Mouse (Mus musculus) cerebellum, adult 11-12 months (tissue): Measurements from ENCODE around the gene Btbd9.
A peak's percentile ranks its signal among the peaks of the same experiment; 100 is the strongest.

Experiments
- DNase-seq: peaks from one replicate; pipeline ENCODE4 v3.0.0; 2022

The Btbd9 gene

DNA sequence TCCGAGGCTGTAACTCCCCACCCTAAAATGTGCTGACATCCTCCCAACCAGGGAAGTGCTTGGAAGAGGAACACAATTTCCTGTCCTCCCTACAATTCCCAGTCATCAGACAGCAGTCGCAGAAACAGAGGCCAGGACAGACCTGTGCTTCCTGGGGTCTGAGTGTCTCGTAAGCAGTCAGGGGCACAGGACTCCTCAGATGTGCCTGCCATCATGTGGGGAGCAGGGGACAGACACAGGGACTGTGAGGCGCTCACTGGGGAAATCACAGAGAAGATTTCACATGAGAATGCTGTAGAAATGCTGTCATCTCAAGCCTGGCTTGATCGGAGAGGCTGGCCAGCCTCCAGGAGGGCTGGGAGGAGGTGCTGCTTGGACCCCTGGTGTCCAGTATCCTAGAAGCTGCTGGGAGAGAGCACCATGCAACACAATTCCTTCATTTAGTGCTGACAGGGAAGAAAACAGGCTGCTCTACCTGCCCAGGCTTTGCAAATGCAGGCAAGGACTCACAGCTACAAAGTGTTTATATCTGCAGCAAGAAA, 308.8 kb downstream of the Btbd9 start:
- DNase-seq, result no peak

DNA sequence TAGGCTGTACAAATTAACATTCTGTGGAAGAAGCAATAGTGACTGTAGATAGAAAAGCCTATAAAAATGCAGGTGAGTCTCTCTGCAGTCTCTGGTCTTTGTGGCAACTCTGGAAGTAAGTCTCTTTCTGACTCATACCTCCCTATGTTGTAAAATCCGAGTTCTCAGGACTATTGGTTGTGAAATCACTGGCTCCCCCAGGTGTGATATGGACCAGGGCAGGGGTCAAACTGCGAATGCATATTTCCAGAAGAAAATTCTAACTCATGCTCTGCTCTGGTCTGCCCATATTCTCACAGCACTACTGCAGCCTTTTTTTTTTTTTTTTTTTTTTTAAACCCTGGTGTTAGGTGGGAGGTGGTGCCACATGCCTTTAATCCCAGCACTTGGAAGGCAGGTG, 312.8 kb downstream of the Btbd9 start:
- no peak for DNase-seq

DNA sequence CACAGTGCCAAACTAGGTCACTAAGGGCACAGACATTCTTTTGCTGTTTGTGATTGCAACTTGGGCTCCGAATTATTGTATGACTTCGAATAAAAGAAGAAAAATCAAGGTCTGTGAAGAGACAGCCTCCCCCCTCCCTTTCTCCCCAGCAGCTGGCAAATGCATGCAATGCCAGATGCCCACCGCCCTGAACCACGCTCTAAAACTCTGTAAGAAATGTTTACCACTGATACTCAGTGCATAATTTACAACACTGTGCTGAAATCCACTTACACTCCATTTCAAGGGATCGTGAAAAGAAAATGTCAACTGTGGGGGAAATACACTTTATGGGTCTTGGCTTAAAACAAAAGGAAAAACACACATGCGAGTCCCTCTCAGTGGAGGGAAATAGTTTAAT, 313.3 kb downstream of the Btbd9 start:
- no peak for DNase-seq

DNA sequence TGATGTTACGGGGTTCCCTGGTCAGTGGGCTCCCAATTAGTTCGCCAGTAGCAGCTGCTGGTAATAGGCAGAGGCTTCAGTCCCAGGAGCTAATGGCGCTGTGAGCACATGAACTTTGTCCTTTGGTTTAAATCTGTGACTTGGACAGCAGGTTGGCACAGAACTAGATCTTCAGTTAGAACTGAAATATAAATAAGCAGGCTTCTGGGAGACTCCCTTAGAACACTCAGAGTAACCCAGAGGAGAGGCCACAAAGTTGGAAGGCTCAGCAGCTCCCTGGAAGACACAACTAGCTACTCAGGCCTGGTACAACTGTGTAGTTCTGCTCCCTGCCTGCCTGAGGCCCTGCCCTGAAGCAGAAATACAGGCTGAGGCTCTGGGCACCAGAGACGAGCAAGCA, 313.8 kb downstream of the Btbd9 start:
- no peak for DNase-seq

DNA sequence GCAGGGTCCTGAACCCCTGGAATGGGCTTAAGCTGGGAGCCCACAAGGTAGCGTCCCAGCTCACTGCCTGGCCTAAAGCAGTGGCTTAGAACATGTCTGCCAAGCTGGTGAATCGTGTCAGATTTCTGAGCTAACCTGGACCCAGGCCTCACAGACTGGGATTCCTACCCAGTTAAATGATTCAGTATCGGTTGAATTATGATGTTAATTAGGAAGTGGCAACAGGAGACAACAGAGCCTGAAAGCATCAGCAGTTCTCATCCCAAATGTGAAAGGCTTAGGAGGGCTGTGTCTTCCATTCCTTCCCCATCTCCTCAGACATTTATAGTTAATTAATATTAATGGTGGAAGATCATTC, 314.3 kb downstream of the Btbd9 start:
- DNase-seq, result no peak

DNA sequence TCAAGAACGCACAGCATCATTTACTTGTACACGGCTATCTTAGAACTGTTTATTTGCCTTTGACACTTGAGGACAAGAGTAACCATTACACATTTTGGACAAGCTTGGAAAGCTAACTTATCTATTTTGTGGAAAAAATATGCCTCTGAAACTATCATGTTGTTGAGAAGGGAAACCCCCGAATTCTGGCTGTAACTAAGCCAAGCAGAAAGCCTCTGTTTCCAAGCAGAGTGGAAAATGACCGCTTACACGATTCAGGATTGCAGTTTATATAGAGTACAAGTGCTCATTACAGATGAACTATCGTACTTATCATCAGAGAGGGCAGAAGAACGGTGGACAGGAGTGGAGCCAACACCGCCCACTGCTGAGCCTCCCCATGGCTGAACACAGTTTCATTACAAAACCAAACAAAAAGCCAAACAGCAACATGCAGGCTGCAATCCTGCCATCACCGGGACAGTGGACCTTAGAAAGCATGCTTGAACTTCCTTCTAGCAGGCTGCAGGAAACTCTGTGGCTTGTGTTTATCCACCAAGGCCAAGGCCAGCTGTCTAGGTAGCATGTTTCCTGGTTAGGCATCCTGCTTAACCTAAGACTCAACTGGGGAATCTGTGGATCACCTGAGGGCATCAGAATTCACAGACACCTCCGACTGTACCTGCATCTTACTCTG, 314.8 kb downstream of the Btbd9 start:
- no peak for DNase-seq

DNA sequence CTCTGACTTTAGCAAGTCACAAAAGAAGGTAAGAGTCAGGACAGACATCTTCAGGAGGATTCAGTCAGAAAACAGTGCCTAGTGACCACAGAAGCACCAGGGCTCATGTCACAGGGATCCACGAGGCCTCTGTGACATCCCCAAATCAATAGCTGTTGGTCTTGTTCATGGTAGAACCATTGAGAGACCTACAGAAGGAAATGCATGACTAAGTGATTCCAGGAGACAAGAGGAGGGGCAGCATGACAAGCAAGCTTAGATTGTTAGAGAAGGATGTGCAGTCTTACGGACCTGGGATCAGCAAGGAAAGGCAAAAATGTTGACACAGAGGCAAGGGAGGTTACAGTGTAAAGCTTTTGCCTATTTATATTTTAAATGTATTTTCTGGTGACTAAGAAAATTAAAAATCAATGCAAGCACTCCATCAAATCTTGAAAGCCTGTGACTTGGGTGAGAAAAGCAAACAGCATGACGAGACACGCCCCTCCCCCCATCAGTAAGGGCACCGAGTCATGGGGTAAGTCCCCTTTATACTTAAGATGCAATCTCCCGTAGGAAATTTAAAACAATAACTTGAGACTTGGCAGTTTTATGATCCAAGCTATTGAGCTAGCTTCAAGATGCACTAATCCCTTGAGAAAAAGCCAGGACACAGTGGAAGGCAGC, 315.5 kb downstream of the Btbd9 start:
- no peak for DNase-seq

DNA sequence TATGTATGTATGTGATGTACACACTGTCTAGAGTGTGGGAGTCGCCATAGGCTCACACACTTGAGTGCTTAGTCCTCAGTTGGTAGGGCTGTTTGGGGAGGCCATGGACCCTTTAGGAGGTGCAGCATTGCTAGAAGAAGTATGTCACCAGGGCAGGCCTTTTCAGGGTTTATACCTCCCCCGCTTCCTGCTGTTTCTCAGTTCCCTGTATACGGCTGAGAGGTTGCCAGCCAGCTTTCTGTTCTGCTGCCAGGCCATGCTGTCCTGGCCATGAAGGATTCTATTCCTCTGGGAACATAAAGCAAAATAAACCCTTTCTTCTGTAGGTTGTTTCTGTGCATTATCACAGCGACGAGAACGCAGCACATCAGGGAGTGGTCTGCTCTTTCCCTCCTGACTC, 316.4 kb downstream of the Btbd9 start:
- DNase-seq, result no peak

DNA sequence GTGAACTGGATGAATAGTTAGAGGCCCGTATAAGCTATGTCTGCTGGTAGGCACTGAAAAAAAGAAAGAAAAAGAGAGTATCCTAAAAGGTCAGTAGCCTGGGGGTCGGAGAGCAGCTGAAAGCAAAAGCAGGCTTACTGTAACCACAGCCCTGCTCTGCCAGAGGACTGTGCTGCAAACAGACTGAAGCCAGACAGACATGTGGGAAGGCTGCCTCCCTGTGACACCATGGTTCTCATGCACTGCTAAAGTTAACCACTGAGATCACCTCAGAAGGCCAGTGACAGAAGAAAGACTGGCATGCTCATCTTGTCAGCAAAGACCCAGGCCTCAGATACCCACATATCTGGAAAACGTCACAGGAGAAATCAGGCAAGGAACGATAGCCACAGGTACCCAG, 317.8 kb downstream of the Btbd9 start:
- DNase-seq, result no peak

DNA sequence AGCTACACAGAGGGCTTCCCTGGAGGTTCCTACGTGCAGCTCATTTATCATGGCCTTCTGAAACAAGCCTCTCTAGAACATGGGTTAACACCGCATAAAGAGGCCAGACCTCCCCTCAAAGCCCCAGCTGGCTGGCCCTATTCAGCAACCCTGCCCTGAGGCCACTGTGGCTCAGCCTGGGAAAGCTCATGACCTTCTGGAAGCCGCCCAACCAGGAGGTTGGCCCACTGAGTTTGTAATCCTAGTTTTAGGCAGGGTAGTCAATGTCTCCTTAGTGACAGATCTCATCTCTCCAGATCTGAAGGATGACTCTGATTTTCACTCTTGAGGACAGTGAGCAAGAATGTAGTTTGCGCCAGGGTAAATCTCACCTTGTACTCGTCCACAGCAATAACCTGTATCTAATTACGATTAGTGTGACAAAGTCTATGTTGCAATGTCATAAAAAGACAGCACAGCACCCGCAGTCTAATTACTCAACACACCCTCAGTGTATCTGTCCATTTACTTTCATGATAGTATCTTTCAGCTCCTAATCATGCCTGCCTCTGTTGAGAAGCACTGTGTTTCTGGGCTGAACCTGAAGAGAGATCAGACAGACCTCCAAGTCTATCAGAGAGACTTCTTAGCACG, 320.2 kb downstream of the Btbd9 start:
- DNase-seq, result no peak

DNA sequence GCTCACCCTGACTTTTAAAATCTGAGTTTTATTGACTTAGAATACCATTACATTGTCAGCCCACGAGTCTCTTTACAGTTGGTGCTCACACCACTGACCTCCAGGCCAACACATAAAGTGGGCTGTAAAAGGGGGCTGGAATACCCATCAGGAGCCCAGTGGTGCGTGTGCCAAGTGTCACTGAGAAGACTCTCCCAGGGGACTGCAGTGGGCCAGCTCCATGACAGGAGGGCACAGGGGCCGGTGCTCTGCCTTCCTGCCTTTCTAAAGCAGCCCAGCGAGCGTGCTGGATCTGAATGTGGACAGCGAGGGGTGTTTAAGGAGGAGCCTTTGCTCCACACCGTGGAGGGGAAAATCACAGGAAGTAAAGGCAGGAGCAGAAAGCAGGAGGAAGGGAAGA, 322.4 kb downstream of the Btbd9 start:
- no peak for DNase-seq

DNA sequence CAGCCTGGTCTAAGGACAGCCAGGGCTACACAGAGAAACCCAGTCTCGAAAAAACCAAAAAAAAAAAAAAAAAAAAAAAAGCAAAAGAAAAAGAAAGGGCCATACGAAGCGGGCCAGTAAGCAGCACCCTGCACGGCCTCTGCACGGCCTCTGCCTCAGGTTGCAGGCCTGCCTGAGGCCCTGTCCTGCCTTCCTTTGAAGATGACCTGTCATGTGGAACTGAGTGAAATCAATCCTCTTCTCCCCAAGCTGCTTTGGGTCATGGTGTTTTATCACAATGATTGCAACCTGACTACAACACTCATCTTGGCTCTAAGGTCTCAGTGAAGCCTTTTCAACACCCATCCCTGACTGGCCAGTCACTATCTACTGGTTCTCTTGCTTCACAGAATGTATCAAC, 323.3 kb downstream of the Btbd9 start:
- no peak for DNase-seq

DNA sequence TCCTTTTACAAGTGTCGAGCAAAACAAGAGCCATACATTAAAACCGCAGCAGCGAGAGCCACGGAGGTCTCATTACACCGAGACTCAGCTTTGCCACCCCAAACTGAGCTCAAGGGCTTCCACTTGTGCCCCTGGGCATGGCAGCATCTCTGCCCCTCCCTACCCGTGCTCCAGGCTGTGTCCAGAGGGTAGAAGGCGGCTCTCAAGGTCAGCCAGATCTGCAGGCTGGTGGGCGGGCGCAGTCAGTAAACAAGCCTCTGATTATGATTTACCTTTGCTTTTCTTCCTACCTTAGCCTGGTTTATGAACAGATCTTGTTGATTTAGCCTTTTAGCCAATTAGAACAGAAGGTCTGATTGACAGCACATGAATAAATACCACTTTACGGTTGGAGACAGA, 331.0 kb downstream of the Btbd9 start:
- no peak for DNase-seq

DNA sequence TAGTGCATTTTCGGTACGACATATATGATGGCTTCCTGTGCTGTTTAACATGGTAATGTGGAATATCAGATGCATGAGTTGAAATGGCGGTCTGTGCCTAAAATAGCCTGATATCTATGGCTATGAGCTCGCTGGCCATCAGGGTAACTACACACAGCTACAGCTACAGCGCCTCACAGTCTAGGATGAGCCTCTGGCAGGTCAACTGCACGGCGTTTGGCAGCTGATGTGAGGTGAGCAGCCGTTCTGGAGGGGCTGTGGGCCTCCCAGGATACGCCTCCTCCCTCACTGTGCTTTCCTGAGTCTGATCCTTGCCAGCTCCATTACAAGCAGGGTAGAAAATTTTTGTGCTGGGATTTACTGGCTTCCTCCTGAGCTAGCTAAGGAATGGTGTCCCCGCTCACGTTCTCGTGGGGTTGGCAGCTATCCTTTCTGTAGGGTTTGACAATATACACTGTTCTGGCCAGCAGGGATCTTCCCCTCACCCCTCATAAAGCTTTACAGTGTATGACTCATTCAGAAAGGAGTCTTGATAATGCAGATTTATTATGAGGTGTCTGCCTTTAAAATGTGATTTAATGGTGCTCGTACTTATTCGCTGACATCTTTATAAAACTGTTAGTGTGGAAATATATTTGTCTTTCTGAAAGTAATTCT, 331.5 kb downstream of the Btbd9 start:
- DNase-seq, result no peak

DNA sequence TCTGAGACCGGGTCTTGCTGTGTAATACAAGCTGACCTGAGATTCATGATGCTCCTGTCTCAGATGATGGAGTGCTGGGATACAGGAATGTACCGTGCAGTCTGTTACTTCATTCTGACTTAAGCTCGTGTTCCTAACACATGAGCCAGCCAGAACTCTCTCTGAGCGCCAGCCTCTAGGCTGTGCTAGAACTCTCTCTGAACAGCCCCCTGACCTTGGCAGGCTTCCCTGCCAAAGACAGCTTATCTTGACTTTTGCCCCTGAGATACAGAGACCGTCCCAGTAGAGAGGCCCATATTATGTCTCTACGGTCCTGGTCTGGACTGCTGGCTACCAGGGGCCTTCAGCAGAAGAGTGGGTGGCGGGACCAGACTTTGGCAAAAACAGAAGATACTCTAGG, 332.7 kb downstream of the Btbd9 start:
- no peak for DNase-seq

DNA sequence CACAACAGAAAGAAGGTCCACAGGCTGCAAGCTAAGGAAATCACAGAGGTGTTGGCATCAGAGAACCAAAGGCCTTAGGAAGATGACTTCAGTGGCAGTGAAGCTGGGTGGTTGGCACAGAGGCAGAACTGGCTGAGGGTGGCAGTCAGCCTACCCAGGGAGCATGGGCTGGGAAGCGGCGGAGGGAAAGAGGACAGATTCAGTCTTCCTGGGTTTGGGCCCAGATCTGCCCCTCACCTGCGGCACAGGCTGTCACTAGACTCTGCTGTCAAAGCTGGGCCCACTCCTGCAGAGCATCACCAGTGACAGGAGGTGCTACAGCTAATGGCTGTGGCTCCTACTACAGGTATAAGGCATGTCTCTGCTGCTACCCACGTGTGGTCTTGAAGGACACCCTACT, 333.6 kb downstream of the Btbd9 start:
- no peak for DNase-seq

DNA sequence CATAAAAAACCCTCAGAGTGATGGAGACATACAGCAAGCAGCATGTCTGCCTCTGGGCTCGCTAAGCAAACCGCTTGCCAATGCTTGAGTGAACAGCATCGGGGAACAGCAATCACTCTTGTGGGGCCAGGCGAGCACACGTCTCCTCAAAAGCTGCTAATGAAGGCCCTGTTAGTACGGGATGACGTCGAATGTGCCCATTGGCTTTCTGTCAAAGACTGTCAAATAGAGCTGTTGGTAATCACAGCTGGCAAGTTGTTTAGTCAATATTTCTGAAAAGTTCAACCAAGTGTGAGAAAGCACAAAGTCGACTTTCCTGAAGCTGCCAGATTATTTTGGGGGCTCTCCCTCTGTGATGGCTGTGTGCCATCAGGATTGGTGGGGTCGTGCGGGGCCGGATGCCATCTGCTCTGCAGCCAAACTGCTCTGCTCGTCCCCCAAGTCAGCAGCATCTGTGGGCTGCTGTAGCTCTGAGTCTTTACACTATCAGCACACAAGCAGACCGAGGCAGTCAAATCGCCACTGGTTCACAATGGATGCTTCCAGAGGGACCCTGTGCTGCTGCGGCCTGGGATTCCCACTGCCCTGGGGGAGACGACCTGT, 334.5 kb downstream of the Btbd9 start:
- peak; percentile 33 for DNase-seq

DNA sequence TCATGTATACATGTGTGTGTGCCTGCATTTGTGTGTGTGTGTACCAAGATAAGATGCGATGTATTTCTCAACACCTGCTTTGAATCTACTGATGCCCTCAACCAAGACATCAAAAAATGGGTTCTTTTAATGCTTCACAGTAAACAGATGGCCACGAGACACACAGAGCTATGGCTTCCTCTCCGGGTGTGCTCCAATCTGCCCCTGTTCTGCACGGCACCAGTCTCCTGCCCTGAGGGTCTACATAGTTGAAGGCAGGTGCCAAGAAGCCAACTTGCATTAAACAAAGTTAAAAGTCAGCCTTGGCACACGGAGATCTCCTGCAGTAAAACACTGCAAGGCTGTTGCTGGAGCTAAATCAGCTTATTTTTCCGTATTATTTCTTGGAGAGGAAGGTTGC, 335.2 kb downstream of the Btbd9 start:
- DNase-seq, result peak; percentile 64

DNA sequence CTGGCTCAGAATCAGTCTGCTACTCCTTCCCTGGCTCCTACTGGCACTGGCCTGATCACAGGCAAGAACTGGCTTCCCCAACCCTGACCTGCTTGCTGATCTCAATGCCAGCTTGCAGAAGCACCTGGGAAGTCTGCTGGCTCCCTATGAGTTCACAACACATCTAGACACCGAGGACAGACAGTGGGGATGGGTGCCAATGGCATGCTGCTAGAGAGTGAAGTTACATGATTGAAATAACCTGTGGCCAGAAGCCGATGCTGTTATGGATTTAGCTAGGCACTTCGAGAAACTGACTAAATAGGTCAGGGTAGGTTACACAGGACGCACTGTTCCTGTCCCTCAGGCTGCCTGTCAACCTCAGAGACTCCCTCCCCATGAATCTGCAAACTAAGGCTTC, 335.6 kb downstream of the Btbd9 start:
- peak; percentile 81 for DNase-seq

DNA sequence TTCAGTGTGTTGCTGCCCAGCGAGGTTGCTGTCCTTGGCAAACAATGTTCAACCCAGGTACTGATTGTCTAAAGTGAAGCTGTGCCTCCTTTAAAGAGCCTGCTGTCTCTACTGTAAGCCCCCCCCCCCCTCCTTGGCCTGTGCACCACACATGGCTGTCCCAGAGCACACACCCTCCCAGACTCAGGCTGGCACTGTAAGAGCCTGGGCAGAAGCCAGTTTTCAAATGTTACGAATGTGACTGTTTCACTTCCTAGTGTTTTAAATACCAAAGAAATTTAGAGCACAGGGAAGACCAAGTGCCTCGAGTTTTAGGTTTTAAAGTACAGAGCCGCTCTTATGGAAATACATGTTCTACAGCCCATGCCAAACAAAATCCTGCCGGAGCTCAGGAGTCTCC, 336.8 kb downstream of the Btbd9 start:
- DNase-seq, result no peak

DNA sequence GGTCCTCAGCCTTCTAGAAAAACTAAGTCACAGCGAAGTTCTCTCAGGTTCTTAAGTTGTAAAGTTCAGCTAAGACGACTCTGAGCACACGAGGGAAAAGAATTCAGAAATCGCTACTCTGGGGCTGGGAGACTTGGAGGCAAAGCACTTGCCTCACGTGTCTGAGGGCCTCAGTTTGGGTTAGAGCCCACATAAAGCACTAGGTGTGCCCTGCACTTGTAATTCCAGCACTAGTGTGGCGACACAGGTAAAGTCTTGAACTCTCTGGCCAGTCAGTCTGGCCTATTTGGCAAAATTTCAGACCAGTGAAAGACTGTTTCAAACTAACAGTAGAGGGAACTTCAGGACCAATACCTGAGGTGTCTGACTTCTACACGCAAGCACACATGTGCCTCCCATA, 338.7 kb downstream of the Btbd9 start:
- DNase-seq, result no peak

DNA sequence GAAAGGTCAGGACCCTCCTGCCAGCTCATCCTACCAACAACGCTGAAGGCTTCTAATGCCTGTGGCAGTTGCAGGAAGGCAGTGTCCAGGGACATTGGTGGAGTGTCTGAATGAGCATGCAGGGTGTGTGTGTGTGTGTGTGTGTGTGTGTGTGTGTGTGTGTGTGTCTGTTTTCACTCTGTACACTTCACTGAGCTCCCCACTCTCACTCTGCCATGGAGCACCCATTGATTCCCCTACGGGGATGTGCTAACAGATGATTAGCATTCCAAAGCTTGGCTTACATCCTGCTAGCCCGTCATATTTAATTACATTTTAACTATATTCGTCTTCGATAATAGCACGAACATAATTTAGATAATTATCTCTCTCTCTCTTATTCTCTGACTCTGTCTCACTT, 339.7 kb downstream of the Btbd9 start:
- no peak for DNase-seq

DNA sequence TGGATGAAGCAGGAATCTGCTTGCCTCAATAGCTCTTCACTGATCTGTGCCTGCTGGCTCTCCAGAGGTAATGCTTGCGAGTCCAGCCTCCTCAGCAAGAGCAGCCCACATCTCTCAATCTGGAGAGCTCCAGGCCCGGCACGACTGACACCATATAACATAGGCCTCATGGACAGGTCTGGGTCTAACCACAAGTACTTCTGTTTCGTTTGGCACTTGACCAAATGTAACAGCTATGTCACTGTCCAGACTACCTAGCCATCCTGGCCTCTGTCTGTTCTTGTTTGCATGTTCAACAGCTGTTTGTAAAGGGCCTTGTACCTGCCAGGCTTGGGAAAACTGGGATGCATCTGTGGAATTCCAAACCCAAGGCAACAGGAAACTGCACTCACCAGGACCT, 340.9 kb downstream of the Btbd9 start:
- DNase-seq, result no peak

DNA sequence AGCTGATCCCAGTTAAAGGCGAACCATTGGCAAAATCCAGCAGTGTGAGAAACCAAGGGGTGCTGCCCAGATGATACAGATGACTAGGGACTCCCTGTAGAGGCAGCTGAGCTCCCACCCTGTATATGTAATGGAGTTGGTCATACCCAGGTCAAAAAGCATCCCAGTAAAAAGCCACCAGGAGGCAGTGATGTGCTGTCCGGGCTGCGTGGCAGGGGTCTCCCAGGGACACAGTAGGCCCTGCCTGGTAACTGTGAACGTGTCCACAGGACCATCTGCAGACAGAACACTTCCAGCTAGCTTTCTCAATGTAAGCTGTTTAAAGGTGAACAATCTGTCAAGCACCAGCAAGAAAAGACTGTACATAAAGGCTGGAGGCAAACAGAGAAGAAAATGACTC, 343.6 kb downstream of the Btbd9 start:
- DNase-seq, result no peak
